Mouse (Mus musculus): ENCODE measurements around the gene Slc9a4. TPM values are rescaled to one million over a fixed set of nuclear protein-coding genes. Genes with fewer than 3 reads are reported as not detected.

Gene Slc9a4
- polyA plus RNA-seq (2014; fragmentation: Nextera tagmentation; extraction: Ambion mirVana): 0.21 and 0.37 TPM in 2 replicates

DNA sequence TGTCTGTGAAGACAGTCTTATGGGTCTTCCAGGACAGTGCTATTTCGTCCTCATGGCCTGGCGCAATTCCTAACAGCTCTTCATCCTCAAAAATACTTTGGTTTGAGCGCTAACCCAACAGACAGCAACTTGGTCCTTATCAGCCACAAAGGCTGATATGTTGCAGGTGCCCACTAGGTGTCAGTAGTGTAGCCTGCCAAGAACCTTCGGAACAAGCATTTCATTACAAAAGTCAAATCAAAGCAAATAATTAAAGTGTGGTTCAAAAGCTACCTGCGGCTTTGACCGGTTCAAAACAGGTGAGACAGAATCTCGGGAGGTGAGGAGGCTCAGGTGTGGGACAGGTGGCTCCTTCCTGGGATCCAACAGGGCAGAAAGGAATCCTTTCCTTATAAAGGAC, at the start of gene Slc9a4:
TSS of gene Slc9a4 (plus strand) at position 298 of the 400 bp plus-strand sequence.
- no peak within 1 kb of the TSS for H3K9ac ChIP-seq (ENCODE audit: low read depth, low read length)
- no peaks in the 10 kb centered on the region for H3K27me3 ChIP-seq (ENCODE audit: control insufficient read depth, insufficient read depth, low read length)
- H3K9me3 ChIP-seq (ENCODE audit: control insufficient read depth, low read length): no peaks in the 10 kb centered on the region
- no peak within 1 kb of the TSS for H3K27ac ChIP-seq (ENCODE audit: low read depth, low read length)
- ATAC-seq (ENCODE audit: low FRiP score, low TSS enrichment): no peak
- H3K36me3 ChIP-seq (ENCODE audit: control insufficient read depth, insufficient read depth, low read length): no peaks in the 10 kb centered on the region
- no peaks in the 10 kb centered on the region for H3K4me1 ChIP-seq (ENCODE audit: control insufficient read depth, insufficient read depth, low read length)
- 13% methylated on average over 7 of the region's 7 CpGs for WGBS
- H3K4me2 ChIP-seq (replicated peaks; ENCODE audit: low read depth, low read length): no peak within 1 kb of the TSS; the same call in 1 of the 2 replicates
- H3K4me3 ChIP-seq (ENCODE audit: low read length): no peak within 1 kb of the TSS

DNA sequence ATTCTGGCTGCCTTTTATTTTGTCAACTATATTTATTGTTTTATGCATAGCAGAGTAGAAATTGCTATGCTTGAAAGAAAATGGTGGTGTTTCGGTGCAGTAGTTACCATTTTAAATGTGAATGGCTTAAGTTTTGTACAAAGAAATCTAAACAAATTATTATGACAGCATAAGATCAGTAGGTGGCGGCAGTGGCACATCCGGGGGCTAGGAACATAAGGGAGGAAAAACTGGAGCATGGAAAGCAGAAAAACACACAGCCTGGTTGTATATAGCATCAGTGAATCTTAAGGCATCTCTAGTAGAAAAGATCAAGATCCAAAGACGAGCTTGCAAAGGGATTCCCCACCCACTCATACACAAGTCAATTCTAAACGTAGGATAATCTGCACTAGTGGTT, 42.3 kb upstream of the Slc9a4 start:
- H3K9ac ChIP-seq (ENCODE audit: low read depth, low read length): no peak overlapping the region
- H3K27me3 ChIP-seq (ENCODE audit: control insufficient read depth, insufficient read depth, low read length): no peaks in the 10 kb centered on the region
- WGBS: 82% methylated on average over 5 of the region's 5 CpGs
- no peaks in the 10 kb centered on the region for H3K4me1 ChIP-seq (ENCODE audit: control insufficient read depth, insufficient read depth, low read length)
- no peak overlapping the region for H3K27ac ChIP-seq (ENCODE audit: low read depth, low read length)
- no peak overlapping the region for H3K4me3 ChIP-seq (ENCODE audit: low read length)
- H3K4me2 ChIP-seq (replicated peaks; ENCODE audit: low read depth, low read length): no peak overlapping the region
- no peak for ATAC-seq (ENCODE audit: low FRiP score, low TSS enrichment)
- H3K9me3 ChIP-seq (ENCODE audit: control insufficient read depth, low read length): no peaks in the 10 kb centered on the region
- H3K36me3 ChIP-seq (ENCODE audit: control insufficient read depth, insufficient read depth, low read length): no peaks in the 10 kb centered on the region

DNA sequence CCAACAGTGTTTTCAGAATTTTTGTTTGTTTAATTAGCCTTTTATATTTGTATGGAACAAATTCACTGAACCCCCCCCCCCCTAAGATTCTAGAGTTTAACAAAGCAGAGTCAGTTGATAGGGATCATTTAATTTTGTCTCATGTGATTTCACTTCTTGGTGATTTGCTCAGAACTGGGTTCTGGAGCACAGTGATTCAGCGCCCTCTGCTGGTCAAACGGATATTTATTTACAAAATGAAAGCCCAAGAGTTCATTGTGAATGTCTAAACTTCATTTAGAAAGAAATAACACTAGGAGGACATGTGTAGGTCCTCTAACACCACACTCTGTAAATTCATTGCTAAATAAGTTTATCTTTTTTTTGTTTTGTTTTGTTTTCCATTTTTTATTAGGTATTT, 35.2 kb upstream of the Slc9a4 start:
- no peak overlapping the region for H3K4me2 ChIP-seq (replicated peaks; ENCODE audit: low read depth, low read length)
- ATAC-seq (ENCODE audit: low FRiP score, low TSS enrichment): no peak
- H3K27ac ChIP-seq (ENCODE audit: low read depth, low read length): no peak overlapping the region
- H3K9me3 ChIP-seq (ENCODE audit: control insufficient read depth, low read length): no peaks in the 10 kb centered on the region
- H3K4me3 ChIP-seq (ENCODE audit: low read length): no peak overlapping the region
- H3K36me3 ChIP-seq (ENCODE audit: control insufficient read depth, insufficient read depth, low read length): no peaks in the 10 kb centered on the region
- H3K27me3 ChIP-seq (ENCODE audit: control insufficient read depth, insufficient read depth, low read length): 0 out of 2 replicates have a peak, but pooled peaks cover 4% of the 10 kb centered on the region
- 0% methylated on average over 2 of the region's 2 CpGs for WGBS
- H3K9ac ChIP-seq (ENCODE audit: low read depth, low read length): no peak overlapping the region
- H3K4me1 ChIP-seq (ENCODE audit: control insufficient read depth, insufficient read depth, low read length): no peaks in the 10 kb centered on the region

- no peak overlapping the region for H3K9ac ChIP-seq (ENCODE audit: low read depth, low read length)
- no peaks in the 10 kb centered on the region for H3K9me3 ChIP-seq (ENCODE audit: control insufficient read depth, low read length)
- H3K4me1 ChIP-seq (ENCODE audit: control insufficient read depth, insufficient read depth, low read length): no peaks in the 10 kb centered on the region
- no peaks in the 10 kb centered on the region for H3K36me3 ChIP-seq (ENCODE audit: control insufficient read depth, insufficient read depth, low read length)
- H3K4me2 ChIP-seq (replicated peaks; ENCODE audit: low read depth, low read length): no peak overlapping the region
- no peak overlapping the region for H3K4me3 ChIP-seq (ENCODE audit: low read length)
- H3K27ac ChIP-seq (ENCODE audit: low read depth, low read length): no peak overlapping the region
- H3K27me3 ChIP-seq (ENCODE audit: control insufficient read depth, insufficient read depth, low read length): 0 out of 2 replicates have a peak, but pooled peaks cover 4% of the 10 kb centered on the region
- WGBS: 78% methylated on average over 4 of the region's 4 CpGs
- no peak for ATAC-seq (ENCODE audit: low FRiP score, low TSS enrichment)
Measured at GRCm38 (mm10) chr1:40546645-40547044, 33.2 kb upstream of the Slc9a4 start.

DNA sequence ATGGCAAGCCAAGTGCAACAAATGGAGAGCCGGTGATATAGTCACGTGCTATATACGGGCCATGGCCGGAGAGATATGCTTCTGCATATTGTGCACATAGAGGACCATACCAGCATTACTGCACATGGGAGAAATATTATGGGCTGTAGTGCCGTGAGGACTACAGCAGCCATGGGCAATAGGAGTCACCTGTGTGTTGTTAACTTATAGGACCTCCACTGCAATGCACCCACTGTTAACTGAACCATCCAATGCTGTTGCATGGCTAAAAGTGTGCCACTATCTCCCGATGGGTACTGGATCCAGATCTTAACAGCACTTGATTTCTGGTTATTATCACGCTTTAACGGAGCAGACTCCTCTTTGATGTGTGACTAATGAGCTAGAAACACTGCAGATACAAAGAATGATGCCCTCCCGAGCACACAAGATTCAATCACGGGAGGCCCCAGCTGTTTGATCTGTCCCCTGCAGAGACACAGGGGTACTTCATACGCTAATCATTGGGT, 32.8 kb upstream of the Slc9a4 start:
- WGBS: 70% methylated on average over 11 of the region's 11 CpGs
- Histone ChIP-seq H3K27me3 (ENCODE audit: control insufficient read depth, insufficient read depth, low read length) (0 out of 2 replicates have a peak, but pooled peaks cover 4% of the 10 kb centered on the region), H3K4me3 (ENCODE audit: low read length) (no peak overlapping the region), H3K4me1 (ENCODE audit: control insufficient read depth, insufficient read depth, low read length) (no peaks in the 10 kb centered on the region), H3K4me2 (replicated peaks; ENCODE audit: low read depth, low read length) (no peak overlapping the region), H3K9me3 (ENCODE audit: control insufficient read depth, low read length) (no peaks in the 10 kb centered on the region), H3K36me3 (ENCODE audit: control insufficient read depth, insufficient read depth, low read length) (no peaks in the 10 kb centered on the region), H3K9ac (ENCODE audit: low read depth, low read length) (no peak overlapping the region), H3K27ac (ENCODE audit: low read depth, low read length) (no peak overlapping the region)
- no peak for ATAC-seq (ENCODE audit: low FRiP score, low TSS enrichment)

GRCm38 (mm10) chr1:40547762-40548161, 32.1 kb upstream of the Slc9a4 start:
- no peaks in the 10 kb centered on the region for H3K4me1 ChIP-seq (ENCODE audit: control insufficient read depth, insufficient read depth, low read length)
- no peaks in the 10 kb centered on the region for H3K36me3 ChIP-seq (ENCODE audit: control insufficient read depth, insufficient read depth, low read length)
- H3K4me2 ChIP-seq (replicated peaks; ENCODE audit: low read depth, low read length): no peak overlapping the region
- H3K9me3 ChIP-seq (ENCODE audit: control insufficient read depth, low read length): no peaks in the 10 kb centered on the region
- ATAC-seq (ENCODE audit: low FRiP score, low TSS enrichment): no peak
- 64% methylated on average over 10 of the region's 10 CpGs for WGBS
- H3K9ac ChIP-seq (ENCODE audit: low read depth, low read length): no peak overlapping the region
- H3K27ac ChIP-seq (ENCODE audit: low read depth, low read length): no peak overlapping the region
- H3K4me3 ChIP-seq (ENCODE audit: low read length): no peak overlapping the region
- 0 out of 2 replicates have a peak, but pooled peaks cover 4% of the 10 kb centered on the region for H3K27me3 ChIP-seq (ENCODE audit: control insufficient read depth, insufficient read depth, low read length)

GRCm38 (mm10) chr1:40569374-40569773, 10.5 kb upstream of the Slc9a4 start:
- no peak overlapping the region for H3K27ac ChIP-seq (ENCODE audit: low read depth, low read length)
- H3K4me3 ChIP-seq (ENCODE audit: low read length): no peak overlapping the region
- no peak overlapping the region for H3K4me2 ChIP-seq (replicated peaks; ENCODE audit: low read depth, low read length)
- 81% methylated on average over 4 of the region's 4 CpGs for WGBS
- H3K9ac ChIP-seq (ENCODE audit: low read depth, low read length): no peak overlapping the region
- no peaks in the 10 kb centered on the region for H3K27me3 ChIP-seq (ENCODE audit: control insufficient read depth, insufficient read depth, low read length)
- H3K9me3 ChIP-seq (ENCODE audit: control insufficient read depth, low read length): no peaks in the 10 kb centered on the region
- no peak for ATAC-seq (ENCODE audit: low FRiP score, low TSS enrichment)
- no peaks in the 10 kb centered on the region for H3K4me1 ChIP-seq (ENCODE audit: control insufficient read depth, insufficient read depth, low read length)
- no peaks in the 10 kb centered on the region for H3K36me3 ChIP-seq (ENCODE audit: control insufficient read depth, insufficient read depth, low read length)

GRCm38 (mm10) chr1:40580269-40580668, 388 bp downstream of the Slc9a4 start:
- Histone ChIP-seq H3K27ac (ENCODE audit: low read depth, low read length) (no peak overlapping the region), H3K4me1 (ENCODE audit: control insufficient read depth, insufficient read depth, low read length) (no peaks in the 10 kb centered on the region), H3K27me3 (ENCODE audit: control insufficient read depth, insufficient read depth, low read length) (no peaks in the 10 kb centered on the region), H3K9ac (ENCODE audit: low read depth, low read length) (no peak overlapping the region), H3K4me3 (ENCODE audit: low read length) (no peak overlapping the region), H3K36me3 (ENCODE audit: control insufficient read depth, insufficient read depth, low read length) (no peaks in the 10 kb centered on the region), H3K4me2 (replicated peaks; ENCODE audit: low read depth, low read length) (no peak overlapping the region), H3K9me3 (ENCODE audit: control insufficient read depth, low read length) (no peaks in the 10 kb centered on the region)
- no peak for ATAC-seq (ENCODE audit: low FRiP score, low TSS enrichment)
- WGBS: 70% methylated on average over 14 of the region's 14 CpGs

- Histone ChIP-seq H3K27ac (ENCODE audit: low read depth, low read length) (no peak overlapping the region), H3K27me3 (ENCODE audit: control insufficient read depth, insufficient read depth, low read length) (no peaks in the 10 kb centered on the region), H3K9ac (ENCODE audit: low read depth, low read length) (no peak overlapping the region), H3K4me3 (ENCODE audit: low read length) (no peak overlapping the region), H3K4me2 (replicated peaks; ENCODE audit: low read depth, low read length) (no peak overlapping the region), H3K36me3 (ENCODE audit: control insufficient read depth, insufficient read depth, low read length) (no peaks in the 10 kb centered on the region), H3K9me3 (ENCODE audit: control insufficient read depth, low read length) (no peaks in the 10 kb centered on the region), H3K4me1 (ENCODE audit: control insufficient read depth, insufficient read depth, low read length) (no peaks in the 10 kb centered on the region)
- ATAC-seq (ENCODE audit: low FRiP score, low TSS enrichment): no peak
- WGBS: 80% methylated on average over 5 of the region's 5 CpGs
Measured at GRCm38 (mm10) chr1:40586776-40587175, 6.9 kb downstream of the Slc9a4 start.

Data from kidney, embryonic 14.5 days (tissue).